Mouse (Mus musculus) midbrain, postnatal 0 days (tissue): ENCODE results near the gene Lhpp. TPM values are rescaled to one million over a fixed set of nuclear protein-coding genes. Genes with fewer than 3 reads are reported as not detected.

ENCODE experiments used
- ATAC-seq: fragments of 200-750 bp; cut with Nextera tagmentation; 2 replicates; pipeline ENCODE4 v1.8.0; 2017; ENCODE audit warnings: moderate number of reproducible peaks, mild to moderate bottlenecking, moderate TSS enrichment, moderate library complexity; ENCODE audit not compliant: low FRiP score
- DNase-seq: peaks from one replicate; pipeline ENCODE4 v3.0.0-alpha.2; 2015; ENCODE audit warnings: low spot score
- H3K27ac ChIP-seq: fragments of 300-500 bp; sonication (generic); 2 replicates; pipeline ENCODE4 v1.5.1; 2014; ENCODE audit warnings: low read depth, mild to moderate bottlenecking, low read length, mixed read lengths
- H3K27me3 ChIP-seq: fragments of 300-500 bp; sonication (generic); 2 replicates; pipeline ENCODE4 v1.6.1; 2014; ENCODE audit warnings: low read length, control low read depth, mixed read lengths; ENCODE audit not compliant: insufficient read depth
- H3K36me3 ChIP-seq: fragments of 300-500 bp; sonication (generic); 2 replicates; pipeline ENCODE4 v1.6.1; 2014; ENCODE audit warnings: low read length, control low read depth, mixed read lengths; ENCODE audit not compliant: insufficient read depth
- H3K4me1 ChIP-seq: fragments of 300-500 bp; sonication (generic); 2 replicates; pipeline ENCODE4 v1.6.1; 2014; ENCODE audit warnings: mild to moderate bottlenecking, control low read depth, antibody characterized with exemption, low read length, mixed read lengths; ENCODE audit not compliant: insufficient read depth
- H3K4me2 ChIP-seq: fragments of 300-500 bp; sonication (generic); 2 replicates; pipeline ENCODE4 v1.6.1; 2014; ENCODE audit warnings: low read depth, mild to moderate bottlenecking, low read length, mixed read lengths; ENCODE audit not compliant: poor library complexity, severe bottlenecking
- H3K4me3 ChIP-seq: fragments of 300-500 bp; sonication (generic); 2 replicates; pipeline ENCODE4 v1.5.1; 2014; ENCODE audit warnings: low read depth, mild to moderate bottlenecking, low read length, moderate library complexity
- H3K9ac ChIP-seq: fragments of 300-500 bp; sonication (generic); replicated peaks from 2 replicates; pipeline ENCODE4 v1.6.1; 2014; ENCODE audit warnings: mild to moderate bottlenecking, low read length, moderate library complexity, mixed read lengths; ENCODE audit not compliant: poor library complexity, severe bottlenecking
- H3K9me3 ChIP-seq: fragments of 300-500 bp; sonication (generic); 2 replicates; pipeline ENCODE4 v1.6.1; 2016; ENCODE audit warnings: low read length, control low read depth
- CTCF ChIP-seq: IDR thresholded peaks from 2 replicates; pipeline ENCODE4 v1.5.1; 2016; ENCODE audit warnings: antibody characterized with exemption, mild to moderate bottlenecking
- WGBS: fragments of 180-500 bp; shearing (Covaris S2); extraction: QIAGEN DNeasy Blood & Tissue Kit; methylation state at CpG from one replicate; pipeline ENCODE4 v1.1.7; 2014; 5-methylcytosine and 5-hydroxymethylcytosine counted together
- polyA plus RNA-seq: library from polyadenylated mRNA; unstranded; fragments of >200 nt; fragmentation: Nextera tagmentation; extraction: Ambion mirVana; gene quantifications from 2 replicates; pipeline ENCODE4 v1.2.1, GENCODE M21; 2015
- total RNA-seq: library from RNA; depleted of rRNA; stranded (reverse); fragments of >200 nt; gene quantifications from 2 replicates; pipeline ENCODE4 v1.2.3, GENCODE M21; 2014

The Lhpp gene
- total and polyA plus RNA-seq, 2 experiments from 2014 or later: 36.2 to 59.2 TPM

DNA sequence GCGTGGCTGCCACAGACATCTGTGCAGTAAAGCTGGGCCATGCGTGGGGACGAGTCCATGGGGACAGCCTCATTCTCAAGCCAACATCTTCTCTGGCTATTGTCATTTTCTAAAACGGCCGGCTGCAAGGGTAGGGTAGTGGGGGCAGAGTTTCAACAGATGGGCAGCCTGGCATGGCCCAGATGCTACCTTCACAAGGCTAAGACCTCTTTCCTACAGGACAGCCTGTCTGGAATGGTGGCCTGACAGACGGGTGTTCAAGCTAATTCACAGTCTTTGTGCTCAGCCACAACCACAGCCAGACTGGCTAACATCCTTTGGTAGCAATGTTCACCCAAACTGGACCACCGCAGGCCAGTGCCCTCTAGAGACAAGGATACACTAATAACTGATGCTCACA lies 120.1 kb downstream of the Lhpp start:
- peaks cover 14% of the 10 kb centered on the region for H3K4me1 ChIP-seq
- no peak for TF ChIP-seq CTCF

GRCm38 (mm10) chr7:132731558-132731957 lies 121.1 kb downstream of the Lhpp start:
- H3K27me3 ChIP-seq: no peaks in the 10 kb centered on the region
- no peak overlapping the region for H3K4me2 ChIP-seq
- no peak overlapping the region for H3K27ac ChIP-seq
- DNase-seq (no peak), ATAC-seq (no peak)
- H3K4me3 ChIP-seq: no peak overlapping the region
- no peak overlapping the region for H3K9ac ChIP-seq
- 39% methylated on average over 6 of the region's 6 CpGs for WGBS
- peaks cover 14% of the 10 kb centered on the region for H3K4me1 ChIP-seq
- no peaks in the 10 kb centered on the region for H3K9me3 ChIP-seq
- TF ChIP-seq CTCF: no peak
- no peaks in the 10 kb centered on the region for H3K36me3 ChIP-seq

More for the DNA sequence above, 120.1 kb downstream of the Lhpp start:
- H3K4me2 ChIP-seq: no peak overlapping the region
- ATAC-seq (no peak), DNase-seq (peak; percentile 38)
- H3K27ac ChIP-seq: no peak overlapping the region
- H3K27me3 ChIP-seq: no peaks in the 10 kb centered on the region
- no peaks in the 10 kb centered on the region for H3K36me3 ChIP-seq
- H3K9ac ChIP-seq: no peak overlapping the region
- no peaks in the 10 kb centered on the region for H3K9me3 ChIP-seq
- H3K4me3 ChIP-seq: no peak overlapping the region
- WGBS: 65% methylated on average over 7 of the region's 7 CpGs

GRCm38 (mm10) chr7:132732136-132732789 lies 121.8 kb downstream of the Lhpp start:
- no peak for TF ChIP-seq CTCF
- H3K27ac ChIP-seq: 0 out of 2 replicates have a peak overlapping the region, but pooled peaks have one; percentile 47
- no peak overlapping the region for H3K4me3 ChIP-seq
- DNase-seq: peak; percentile 64
- H3K36me3 ChIP-seq: no peaks in the 10 kb centered on the region
- no peaks in the 10 kb centered on the region for H3K27me3 ChIP-seq
- no peaks in the 10 kb centered on the region for H3K9me3 ChIP-seq
- no peak overlapping the region for H3K9ac ChIP-seq
- peaks cover 14% of the 10 kb centered on the region for H3K4me1 ChIP-seq
- no peak for ATAC-seq
- H3K4me2 ChIP-seq: no peak overlapping the region
- WGBS: 53% methylated on average over 6 of the region's 6 CpGs

- Histone ChIP-seq H3K36me3 (no peaks in the 10 kb centered on the region), H3K9ac (no peak overlapping the region), H3K4me1 (peaks cover 14% of the 10 kb centered on the region), H3K4me3 (no peak overlapping the region), H3K9me3 (no peaks in the 10 kb centered on the region), H3K27ac (peak overlapping the region; percentile 51), H3K4me2 (no peak overlapping the region), H3K27me3 (no peaks in the 10 kb centered on the region)
- no peak for TF ChIP-seq CTCF
- ATAC-seq (no peak), DNase-seq (peak; percentile 51)
- 37% methylated on average over 6 of the region's 6 CpGs for WGBS
These were observed 123.1 kb downstream of the Lhpp start for GRCm38 (mm10) chr7:132733521-132733920.

GRCm38 (mm10) chr7:132734222-132734621 lies 123.8 kb downstream of the Lhpp start:
- no peak overlapping the region for H3K4me2 ChIP-seq
- no peak overlapping the region for H3K4me3 ChIP-seq
- no peak for DNase-seq
- no peaks in the 10 kb centered on the region for H3K27me3 ChIP-seq
- no peaks in the 10 kb centered on the region for H3K9me3 ChIP-seq
- H3K9ac ChIP-seq: no peak overlapping the region
- peaks cover 14% of the 10 kb centered on the region for H3K4me1 ChIP-seq
- peak overlapping the region; percentile 51; the same call in 1 of the 2 replicates for H3K27ac ChIP-seq
- ATAC-seq: no peak
- no peak for TF ChIP-seq CTCF
- WGBS: 90% methylated on average over 9 of the region's 9 CpGs
- no peaks in the 10 kb centered on the region for H3K36me3 ChIP-seq

DNA sequence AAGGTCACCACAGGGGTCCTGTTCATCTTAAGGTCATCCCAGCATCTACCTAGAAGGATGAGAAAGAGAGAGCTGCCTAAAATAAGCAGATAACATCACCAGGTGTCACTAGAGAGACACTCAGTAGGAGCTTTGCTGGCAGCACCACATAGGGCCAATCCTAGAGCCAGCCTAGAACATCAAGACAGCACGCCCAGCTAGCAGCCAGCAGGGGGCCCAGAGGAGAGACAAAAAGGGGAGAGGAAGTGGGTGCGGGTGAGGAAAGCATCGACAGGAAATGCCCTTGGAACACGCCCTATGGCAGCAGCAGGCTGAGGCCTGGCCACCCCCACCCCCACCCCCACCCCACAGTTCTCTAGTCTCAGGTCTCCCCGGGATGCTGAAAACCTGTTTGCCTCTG lies 124.7 kb downstream of the Lhpp start:
- Histone ChIP-seq H3K4me3 (no peak overlapping the region), H3K4me2 (no peak overlapping the region), H3K27ac (no peak overlapping the region), H3K27me3 (no peaks in the 10 kb centered on the region), H3K9me3 (no peaks in the 10 kb centered on the region), H3K4me1 (peaks cover 14% of the 10 kb centered on the region), H3K36me3 (no peaks in the 10 kb centered on the region), H3K9ac (no peak overlapping the region)
- WGBS: 63% methylated on average over 5 of the region's 5 CpGs
- ATAC-seq: no peak
- no peak for DNase-seq
- TF ChIP-seq CTCF: peak; percentile 40
